Mouse (Mus musculus): ENCODE measurements around the gene Plcd3. TPM values are rescaled to one million over a fixed set of nuclear protein-coding genes. Genes with fewer than 3 reads are reported as not detected.

Plcd3 gene
- polyA plus RNA-seq, 1 experiment from 2014 or later: 1.5 TPM

- Histone ChIP-seq H3K27me3 (peaks cover 29% of the 10 kb centered on the region), H3K4me3 (peak within 1 kb of the TSS; percentile 60), H3K9ac (peak within 1 kb of the TSS; percentile 86), H3K9me3 (no peaks in the 10 kb centered on the region), H3K4me2 (peak within 1 kb of the TSS; percentile 91), H3K4me1 (replicated peaks) (peaks cover 49% of the 10 kb centered on the region), H3K27ac (peak within 1 kb of the TSS; percentile 95), H3K36me3 (no peaks in the 10 kb centered on the region)
- peak; percentile 96 for ATAC-seq (ENCODE audit: low FRiP score)
- WGBS: under 1% methylated on average over 52 of the region's 53 CpGs
Measured at GRCm38 (mm10) chr11:103116008-103116818, 14.8 kb upstream of the Plcd3 start, which contains the start of gene Hexim1. Hexim1 (plus strand) TSS chr11:103116231.

DNA sequence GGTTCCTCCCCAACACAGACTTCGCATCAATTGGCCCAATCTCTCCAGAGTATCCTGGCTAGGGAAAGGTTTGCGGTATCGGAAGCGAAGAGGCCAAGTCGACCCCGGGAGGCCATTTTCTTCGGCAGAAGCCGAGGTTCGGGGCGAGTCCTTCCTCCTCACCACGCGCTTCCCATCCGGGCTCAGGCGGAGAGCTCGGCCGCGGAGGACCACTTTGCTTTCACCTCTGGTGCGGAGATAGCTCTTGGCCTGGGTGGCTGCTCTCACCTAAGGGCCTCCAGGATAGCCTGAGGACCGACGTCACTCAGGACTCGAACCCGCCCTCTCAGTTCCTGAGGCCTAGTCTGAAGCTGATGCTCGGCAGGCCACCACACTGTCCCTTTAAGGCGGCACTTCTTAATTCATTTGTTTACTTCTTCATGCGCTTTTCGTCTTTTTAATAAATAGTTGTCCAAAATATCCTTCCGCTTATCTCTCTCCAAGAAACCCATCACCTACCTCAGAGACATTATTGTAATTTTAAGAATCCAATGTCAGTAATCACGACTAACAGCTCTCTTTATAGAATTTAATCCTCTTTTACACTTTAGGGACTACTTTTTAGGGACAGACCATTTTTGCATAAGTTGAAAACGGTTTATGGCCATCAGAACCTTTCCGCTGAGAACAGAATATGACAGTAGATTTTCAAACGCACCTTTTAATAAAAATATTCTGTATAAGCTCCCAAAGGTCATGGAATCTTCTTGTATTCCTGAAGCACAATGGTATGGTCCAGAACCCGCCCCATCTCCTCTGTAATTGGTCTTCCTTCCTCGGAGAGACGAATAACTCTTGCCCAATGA, 13.9 kb upstream of the Plcd3 start:
- H3K9ac ChIP-seq: peak overlapping the region; percentile 86
- no peaks in the 10 kb centered on the region for H3K36me3 ChIP-seq
- ATAC-seq (ENCODE audit: low FRiP score): peak; percentile 80
- WGBS: under 1% methylated on average over 34 of the region's 34 CpGs
- H3K4me2 ChIP-seq: peak overlapping the region; percentile 69
- H3K4me3 ChIP-seq: peak overlapping the region; percentile 60
- peaks cover 50% of the 10 kb centered on the region for H3K4me1 ChIP-seq (replicated peaks)
- H3K27ac ChIP-seq: peak overlapping the region; percentile 95
- H3K27me3 ChIP-seq: peaks cover 37% of the 10 kb centered on the region
- H3K9me3 ChIP-seq: no peaks in the 10 kb centered on the region

- ATAC-seq (ENCODE audit: low FRiP score): no peak
- Histone ChIP-seq H3K4me2 (peak overlapping the region; percentile 69), H3K36me3 (no peaks in the 10 kb centered on the region), H3K9ac (peak overlapping the region; percentile 86), H3K4me3 (peak overlapping the region; percentile 60), H3K27me3 (peaks cover 37% of the 10 kb centered on the region), H3K9me3 (no peaks in the 10 kb centered on the region), H3K27ac (peak overlapping the region; percentile 95), H3K4me1 (replicated peaks) (peaks cover 50% of the 10 kb centered on the region)
- 89% methylated on average over 11 of the region's 11 CpGs for WGBS
Measured at GRCm38 (mm10) chr11:103114270-103114943, 12.9 kb upstream of the Plcd3 start.

DNA sequence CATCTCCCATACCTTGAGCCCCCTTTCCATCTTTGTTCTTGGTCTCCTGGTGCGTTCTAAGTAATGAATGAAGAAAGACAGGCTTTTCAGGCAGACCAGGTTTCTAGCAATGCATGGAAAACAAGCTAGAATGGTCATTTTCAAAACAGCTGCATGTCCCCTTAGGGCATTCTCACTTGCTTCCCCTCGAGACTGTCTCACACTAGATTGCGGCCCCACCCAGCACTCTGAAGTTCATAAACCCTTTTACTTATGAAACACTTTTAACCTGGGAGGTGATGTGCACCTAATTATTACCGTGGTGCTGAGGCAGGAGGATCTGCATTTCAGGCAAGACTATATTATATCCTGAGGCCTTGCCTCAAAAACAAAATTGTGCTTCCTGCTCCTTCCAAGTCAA, 12.3 kb upstream of the Plcd3 start:
- H3K4me1 ChIP-seq (replicated peaks): peaks cover 46% of the 10 kb centered on the region

DNA sequence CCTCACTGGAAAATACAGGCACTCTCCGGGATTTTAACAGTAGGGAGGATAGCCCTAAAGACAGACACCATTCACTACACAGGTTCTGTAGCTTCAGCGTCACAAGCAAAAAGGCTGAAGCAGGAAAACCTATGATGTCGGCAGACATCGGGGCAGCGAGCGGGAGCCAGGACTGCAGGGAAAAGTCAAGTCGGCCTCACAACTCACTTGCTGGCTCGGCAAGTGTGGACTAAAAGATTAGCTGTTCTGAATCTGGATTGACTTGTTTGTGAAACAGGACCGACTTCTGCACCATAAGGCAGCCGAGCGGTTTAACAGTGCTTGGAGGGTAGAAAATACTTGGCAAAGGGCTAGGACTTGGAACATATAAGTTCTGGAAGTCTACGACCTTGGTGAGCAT, 11.5 kb upstream of the Plcd3 start:
- no peaks in the 10 kb centered on the region for H3K36me3 ChIP-seq
- peaks cover 38% of the 10 kb centered on the region for H3K4me1 ChIP-seq (replicated peaks)
- WGBS: 41% methylated on average over 12 of the region's 12 CpGs
- H3K4me2 ChIP-seq: 0 out of 2 replicates have a peak overlapping the region, but pooled peaks have one; percentile 2
- H3K27me3 ChIP-seq: peaks cover 37% of the 10 kb centered on the region
- no peak overlapping the region for H3K9ac ChIP-seq
- H3K9me3 ChIP-seq: no peaks in the 10 kb centered on the region
- H3K4me3 ChIP-seq: no peak overlapping the region
- no peak for ATAC-seq (ENCODE audit: low FRiP score)
- no peak overlapping the region for H3K27ac ChIP-seq

More for the DNA sequence above, 12.3 kb upstream of the Plcd3 start:
- H3K27ac ChIP-seq: no peak overlapping the region
- no peaks in the 10 kb centered on the region for H3K9me3 ChIP-seq
- H3K4me2 ChIP-seq: no peak overlapping the region
- ATAC-seq (ENCODE audit: low FRiP score): no peak
- 77% methylated on average over 4 of the region's 4 CpGs for WGBS
- no peaks in the 10 kb centered on the region for H3K36me3 ChIP-seq
- H3K9ac ChIP-seq: no peak overlapping the region
- peaks cover 37% of the 10 kb centered on the region for H3K27me3 ChIP-seq
- H3K4me3 ChIP-seq: no peak overlapping the region

- H3K9ac ChIP-seq: peak overlapping the region; percentile 36; the same call in 1 of the 2 replicates
- H3K4me3 ChIP-seq: peak overlapping the region; percentile 33
- no peak overlapping the region for H3K27ac ChIP-seq
- H3K9me3 ChIP-seq: no peaks in the 10 kb centered on the region
- WGBS: 9% methylated on average over 9 of the region's 9 CpGs
- H3K4me2 ChIP-seq: peak overlapping the region; percentile 55
- H3K36me3 ChIP-seq: no peaks in the 10 kb centered on the region
- H3K4me1 ChIP-seq (replicated peaks): peaks cover 34% of the 10 kb centered on the region
- no peak for ATAC-seq (ENCODE audit: low FRiP score)
- peaks cover 37% of the 10 kb centered on the region for H3K27me3 ChIP-seq
Measured at GRCm38 (mm10) chr11:103112552-103112912, 11.1 kb upstream of the Plcd3 start.

- H3K4me3 ChIP-seq: peak overlapping the region; percentile 33
- H3K9me3 ChIP-seq: no peaks in the 10 kb centered on the region
- no peaks in the 10 kb centered on the region for H3K36me3 ChIP-seq
- peaks cover 29% of the 10 kb centered on the region for H3K4me1 ChIP-seq (replicated peaks)
- no peak overlapping the region for H3K27ac ChIP-seq
- peak overlapping the region; percentile 55 for H3K4me2 ChIP-seq
- peaks cover 37% of the 10 kb centered on the region for H3K27me3 ChIP-seq
- ATAC-seq (ENCODE audit: low FRiP score): no peak
- H3K9ac ChIP-seq: peak overlapping the region; percentile 36
- WGBS: 1% methylated on average over 28 of the region's 28 CpGs
Measured at GRCm38 (mm10) chr11:103111881-103112551, 10.6 kb upstream of the Plcd3 start.

GRCm38 (mm10) chr11:103111301-103111700, 9.8 kb upstream of the Plcd3 start:
- H3K27ac ChIP-seq: no peak overlapping the region
- H3K4me3 ChIP-seq: peak overlapping the region; percentile 33
- H3K4me2 ChIP-seq: peak overlapping the region; percentile 55
- H3K4me1 ChIP-seq (replicated peaks): peaks cover 23% of the 10 kb centered on the region
- no peak overlapping the region for H3K9ac ChIP-seq
- WGBS: 22% methylated on average over 10 of the region's 10 CpGs
- peaks cover 37% of the 10 kb centered on the region for H3K27me3 ChIP-seq
- ATAC-seq (ENCODE audit: low FRiP score): no peak
- H3K9me3 ChIP-seq: no peaks in the 10 kb centered on the region
- no peaks in the 10 kb centered on the region for H3K36me3 ChIP-seq

DNA sequence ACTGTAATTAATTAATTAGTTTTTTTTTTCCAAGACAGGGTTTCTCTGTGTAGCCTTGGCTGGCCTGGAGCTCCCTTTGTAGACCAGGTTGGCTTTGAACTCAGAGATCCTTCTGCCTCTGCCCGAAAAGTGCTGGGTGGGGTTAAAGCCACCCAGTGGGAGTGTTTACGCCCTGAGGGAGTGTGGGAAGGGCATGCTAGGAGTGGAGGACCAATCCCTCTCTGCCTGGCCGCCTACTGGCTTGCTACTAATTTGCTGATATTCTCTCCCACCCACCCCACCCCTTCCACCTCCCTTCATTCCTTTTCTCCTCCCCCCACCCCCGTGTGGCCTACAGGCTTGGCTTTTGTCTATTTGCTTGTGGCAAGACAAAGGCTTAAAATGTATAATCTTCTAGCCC, 4.9 kb upstream of the Plcd3 start:
- H3K27ac ChIP-seq: no peak overlapping the region
- no peaks in the 10 kb centered on the region for H3K9me3 ChIP-seq
- no peak overlapping the region for H3K4me2 ChIP-seq
- H3K27me3 ChIP-seq: peaks cover 41% of the 10 kb centered on the region
- H3K9ac ChIP-seq: no peak overlapping the region
- no peak for ATAC-seq (ENCODE audit: low FRiP score)
- H3K4me3 ChIP-seq: no peak overlapping the region
- 74% methylated on average over 4 of the region's 4 CpGs for WGBS
- peaks cover 24% of the 10 kb centered on the region for H3K4me1 ChIP-seq (replicated peaks)
- no peaks in the 10 kb centered on the region for H3K36me3 ChIP-seq

- Histone ChIP-seq H3K4me3 (no peak overlapping the region), H3K4me2 (no peak overlapping the region), H3K9ac (no peak overlapping the region), H3K9me3 (no peaks in the 10 kb centered on the region; the same call in 1 of the 2 replicates), H3K27me3 (peaks cover 41% of the 10 kb centered on the region), H3K36me3 (no peaks in the 10 kb centered on the region), H3K27ac (no peak overlapping the region), H3K4me1 (replicated peaks) (peaks cover 27% of the 10 kb centered on the region)
- 85% methylated on average over 6 of the region's 6 CpGs for WGBS
- no peak for ATAC-seq (ENCODE audit: low FRiP score)
Measured at GRCm38 (mm10) chr11:103105810-103106209, 4.4 kb upstream of the Plcd3 start.

DNA sequence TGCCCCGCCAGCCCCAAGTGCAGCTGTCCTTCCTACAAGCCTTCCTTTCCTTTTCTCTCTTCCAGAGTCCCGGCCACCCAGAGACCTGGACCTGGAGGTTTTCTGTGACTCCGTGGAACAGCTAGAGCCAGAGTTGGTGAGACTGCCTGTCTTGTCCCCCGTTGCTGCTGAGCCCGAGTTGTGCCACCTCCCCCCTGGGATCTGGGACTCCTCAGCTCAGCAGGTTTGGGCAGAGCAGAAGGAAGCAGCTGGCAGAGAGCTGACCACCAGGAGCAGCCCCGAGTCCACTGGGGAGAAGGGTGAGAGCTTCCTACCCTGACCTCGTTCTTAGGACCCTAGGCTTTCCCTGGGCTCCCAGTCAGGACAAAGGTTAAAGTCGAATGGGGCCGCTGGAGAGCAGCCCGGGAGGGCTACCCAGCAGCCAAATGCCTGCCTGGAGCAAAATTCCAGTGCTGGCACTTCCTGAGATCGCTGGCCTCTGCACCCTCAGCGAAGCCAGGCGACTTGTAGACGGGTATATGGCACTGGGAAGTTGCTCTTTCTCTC, 3.8 kb upstream of the Plcd3 start:
- Histone ChIP-seq H3K27ac (no peak overlapping the region), H3K9ac (no peak overlapping the region), H3K4me3 (no peak overlapping the region), H3K4me2 (no peak overlapping the region), H3K36me3 (no peaks in the 10 kb centered on the region), H3K27me3 (peaks cover 43% of the 10 kb centered on the region), H3K9me3 (no peaks in the 10 kb centered on the region; the same call in 1 of the 2 replicates), H3K4me1 (replicated peaks) (peaks cover 27% of the 10 kb centered on the region)
- 60% methylated on average over 14 of the region's 14 CpGs for WGBS
- no peak for ATAC-seq (ENCODE audit: low FRiP score)
